Mouse (Mus musculus) myocyte (in vitro differentiated cells): ENCODE results near the gene Gm42421.

Experiments used
- E2F4 ChIP-seq: IDR thresholded peaks from one replicate; pipeline ENCODE4 v1.6.1; 2011; ENCODE audit warnings: mild to moderate bottlenecking, control low read depth, moderate library complexity; ENCODE audit not compliant: insufficient read depth
- MAX ChIP-seq: IDR thresholded peaks from one replicate; pipeline ENCODE4 v1.6.1; 2011; ENCODE audit warnings: low read depth, mild to moderate bottlenecking, control low read depth
- MYOG ChIP-seq, 3 experiments: IDR thresholded peaks; one replicate each; pipeline ENCODE4 v1.6.1; 2011; ENCODE audit warnings: control low read depth in 2 of 3, low read depth in 2 of 3, mild to moderate bottlenecking in 2 of 3; ENCODE audit not compliant: insufficient read length in 2 of 3, control insufficient read depth in 1 of 3, insufficient read depth in 1 of 3
- POLR2A ChIP-seq: IDR thresholded peaks from one replicate; pipeline ENCODE4 v1.6.1; 2011; ENCODE audit warnings: low read depth, mild to moderate bottlenecking, control low read depth, moderate library complexity; ENCODE audit not compliant: insufficient read length
- POLR2AphosphoS2 ChIP-seq: IDR thresholded peaks from one replicate; pipeline ENCODE4 v1.6.1; 2011; ENCODE audit warnings: low read depth, control low read depth; ENCODE audit not compliant: insufficient read length
- TCF3 ChIP-seq: IDR thresholded peaks from one replicate; pipeline ENCODE4 v1.6.1; 2011; ENCODE audit warnings: low read depth, control low read depth; ENCODE audit not compliant: insufficient read length
- USF1 ChIP-seq: IDR thresholded peaks from one replicate; pipeline ENCODE4 v1.6.1; 2011; ENCODE audit warnings: low read depth, mild to moderate bottlenecking, control low read depth, moderate library complexity

DNA sequence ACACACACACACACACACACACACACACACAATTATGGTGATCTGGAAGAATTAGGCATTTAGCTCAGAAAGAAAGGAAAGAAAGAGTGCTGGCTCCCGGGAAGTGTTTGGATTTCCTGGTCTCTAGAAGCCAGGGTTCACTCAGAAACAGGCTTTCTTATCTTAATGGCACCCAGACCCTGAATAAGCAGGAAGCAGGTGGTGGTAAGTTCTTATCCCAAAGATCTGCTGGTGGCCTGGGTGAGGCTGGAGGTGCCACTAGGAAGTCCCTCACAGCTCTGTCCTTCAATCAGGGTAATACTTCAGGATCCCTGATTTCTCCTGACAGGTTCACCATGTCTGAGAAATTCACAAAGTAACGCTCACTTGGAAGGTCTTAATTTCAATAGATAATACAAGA lies 54.4 kb downstream of the Gm42421 start:
- TF ChIP-seq POLR2A (no peak), TCF3 (no peak), E2F4 (no peak), POLR2AphosphoS2 (no peak), MYOG (IDR thresholded peaks at IDR 0.05; ENCODE audit: control insufficient read depth in 1 of 3, insufficient read depth in 1 of 3, insufficient read length in 2 of 3, low read depth in 2 of 3) (no peak), MAX (no peak), USF1 (no peak)
